Mouse (Mus musculus) midbrain, embryonic 14.5 days (tissue): ENCODE measurements around the gene Zfp369. TPM values are rescaled to one million over a fixed set of nuclear protein-coding genes. Genes with fewer than 3 reads are reported as not detected.
"Not testable (repeated sequence)": the region's sequence is repeated elsewhere in the genome, so short reads cannot be mapped to it uniquely, and the experiment has no call there.

Experiments
- ATAC-seq: fragments of 200-750 bp; cut with Nextera tagmentation; 2 replicates; pipeline ENCODE4 v1.8.0; 2017; ENCODE audit warnings: moderate number of reproducible peaks, moderate library complexity; ENCODE audit not compliant: low FRiP score, low TSS enrichment
- DNase-seq: peaks from one replicate; pipeline ENCODE4 v3.0.0-alpha.2; 2015
- H3K27ac ChIP-seq: fragments of 300-500 bp; sonication (generic); replicated peaks from 2 replicates; pipeline ENCODE4 v1.5.1; 2014; ENCODE audit warnings: mild to moderate bottlenecking, low read depth, low read length, moderate library complexity
- H3K27me3 ChIP-seq: fragments of 300-500 bp; sonication (generic); 2 replicates; pipeline ENCODE4 v1.6.1; 2014; ENCODE audit warnings: low read length, control low read depth, mixed read lengths; ENCODE audit not compliant: control insufficient read depth, insufficient read depth
- H3K36me3 ChIP-seq: fragments of 300-500 bp; sonication (generic); 2 replicates; pipeline ENCODE4 v1.6.1; 2014; ENCODE audit warnings: low read length, control low read depth; ENCODE audit not compliant: control insufficient read depth, insufficient read depth
- H3K4me1 ChIP-seq: fragments of 300-500 bp; sonication (generic); 2 replicates; pipeline ENCODE4 v1.6.1; 2014; ENCODE audit warnings: mild to moderate bottlenecking, antibody characterized with exemption, low read length, control low read depth; ENCODE audit not compliant: control insufficient read depth, insufficient read depth
- H3K4me2 ChIP-seq: fragments of 300-500 bp; sonication (generic); 2 replicates; pipeline ENCODE4 v1.6.1; 2014; ENCODE audit warnings: mild to moderate bottlenecking, low read length, moderate library complexity
- H3K4me3 ChIP-seq: fragments of 300-500 bp; sonication (generic); replicated peaks from 2 replicates; pipeline ENCODE4 v1.5.1; 2014; ENCODE audit warnings: low read depth, low read length
- H3K9ac ChIP-seq: fragments of 300-500 bp; sonication (generic); replicated peaks from 2 replicates; pipeline ENCODE4 v1.6.1; 2014; ENCODE audit warnings: mild to moderate bottlenecking, low read length, moderate library complexity
- H3K9me3 ChIP-seq: fragments of 300-500 bp; sonication (generic); 2 replicates; pipeline ENCODE4 v1.6.1; 2016; ENCODE audit warnings: low read length, control low read depth, mixed read lengths; ENCODE audit not compliant: control insufficient read depth
- WGBS: fragments of 180-500 bp; shearing (Covaris S2); extraction: QIAGEN DNeasy Blood & Tissue Kit; methylation state at CpG from one replicate; pipeline ENCODE4 v1.1.7; 2014; 5-methylcytosine and 5-hydroxymethylcytosine counted together
- polyA plus RNA-seq: library from polyadenylated mRNA; unstranded; fragments of >200 nt; fragmentation: Nextera tagmentation; extraction: Ambion mirVana; gene quantifications from 2 replicates; pipeline ENCODE4 v1.2.1, GENCODE M21; 2014

Gene Zfp369
- polyA plus RNA-seq, 1 experiment from 2014 or later: 27.3 TPM

DNA sequence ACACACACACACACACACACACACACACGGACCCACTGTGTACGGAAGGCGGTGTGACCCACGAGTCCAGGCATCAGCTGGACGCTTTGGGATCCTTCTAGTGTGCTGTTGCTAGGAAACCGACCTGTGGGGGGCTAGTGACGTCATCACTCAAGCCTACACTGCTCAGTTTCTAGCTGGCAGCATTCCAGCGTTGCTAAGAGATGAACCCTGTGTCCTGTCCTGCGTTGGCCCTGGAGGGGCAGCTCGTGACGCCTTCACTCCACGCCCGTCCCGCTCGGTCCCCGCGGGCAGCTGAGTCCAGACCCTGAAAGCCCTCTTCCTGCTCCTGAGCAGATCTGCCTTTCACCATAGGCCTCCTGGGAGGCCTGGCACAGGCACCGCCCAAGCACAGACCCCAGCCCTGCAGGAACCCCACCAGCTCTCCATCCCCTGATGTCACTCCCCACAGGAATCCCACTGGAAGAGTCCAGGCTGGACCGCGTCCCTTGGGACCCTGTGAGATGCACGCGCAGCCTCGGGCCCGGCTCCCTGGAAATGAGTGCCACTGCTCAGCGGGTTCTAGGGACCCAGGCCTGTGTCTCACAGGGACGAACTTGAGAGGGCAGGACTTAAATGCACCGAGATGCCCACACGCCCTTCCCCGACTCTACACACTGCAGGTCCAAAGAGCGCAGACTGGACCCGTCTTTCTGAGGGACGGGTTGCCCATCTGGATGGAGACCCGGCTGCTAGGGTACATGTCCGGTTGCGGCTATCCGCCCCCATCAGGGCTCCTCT, 20.2 kb upstream of the Zfp369 start:
- 20% methylated on average over 36 of the region's 36 CpGs for whole genome bisulfite sequencing
- H3K4me2 ChIP-seq: peak overlapping the region; percentile 47
- no peaks in the 10 kb centered on the region for H3K4me1 ChIP-seq
- DNase-seq (peak; percentile 85), ATAC-seq (peak; percentile 81)
- peaks cover 71% of the 10 kb centered on the region for H3K9me3 ChIP-seq
- H3K27ac ChIP-seq: no peak overlapping the region
- H3K27me3 ChIP-seq: no peaks in the 10 kb centered on the region
- H3K4me3 ChIP-seq: peak overlapping the region; percentile 28
- H3K36me3 ChIP-seq: peaks cover 7% of the 10 kb centered on the region; the same call in 1 of the 2 replicates
- H3K9ac ChIP-seq: peak overlapping the region; percentile 13; the same call in 1 of the 2 replicates

DNA sequence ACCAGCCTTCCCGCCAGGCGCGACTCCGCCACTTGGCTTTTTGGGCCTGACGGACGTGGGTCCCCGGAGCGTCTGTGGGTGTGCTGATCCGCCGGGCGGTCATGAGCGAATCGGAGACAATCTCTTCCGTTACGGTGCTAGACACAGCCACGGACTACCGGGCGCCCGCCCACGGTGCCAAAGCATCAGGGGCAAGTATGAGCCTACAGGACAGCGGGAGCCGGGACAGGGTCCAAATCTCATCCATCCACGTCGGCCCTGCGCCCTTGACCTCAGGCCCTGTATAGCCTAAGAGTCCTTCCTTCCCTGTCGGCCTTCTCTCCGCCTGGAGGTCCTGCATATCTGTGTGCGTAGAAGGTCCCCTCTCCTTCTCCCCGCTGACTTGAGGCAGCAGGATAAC, 19.4 kb upstream of the Zfp369 start, which contains the start of gene Gm10775:
Gene Gm10775, plus strand, starts transcription at position 301 of the 400 bp plus-strand sequence.
- H3K9me3 ChIP-seq: peaks cover 73% of the 10 kb centered on the region
- peak within 1 kb of the TSS; percentile 47 for H3K4me2 ChIP-seq
- 42% methylated on average over 29 of the region's 29 CpGs for WGBS
- H3K27ac ChIP-seq: no peak within 1 kb of the TSS
- H3K4me1 ChIP-seq: no peaks in the 10 kb centered on the region
- no peak for DNase-seq
- no peaks in the 10 kb centered on the region for H3K27me3 ChIP-seq
- H3K4me3 ChIP-seq: peak within 1 kb of the TSS; percentile 28
- H3K9ac ChIP-seq: peak within 1 kb of the TSS; percentile 13; the same call in 1 of the 2 replicates
- no peak; the same call in 1 of the 2 replicates for ATAC-seq
- H3K36me3 ChIP-seq: peaks cover 10% of the 10 kb centered on the region; the same call in 1 of the 2 replicates

DNA sequence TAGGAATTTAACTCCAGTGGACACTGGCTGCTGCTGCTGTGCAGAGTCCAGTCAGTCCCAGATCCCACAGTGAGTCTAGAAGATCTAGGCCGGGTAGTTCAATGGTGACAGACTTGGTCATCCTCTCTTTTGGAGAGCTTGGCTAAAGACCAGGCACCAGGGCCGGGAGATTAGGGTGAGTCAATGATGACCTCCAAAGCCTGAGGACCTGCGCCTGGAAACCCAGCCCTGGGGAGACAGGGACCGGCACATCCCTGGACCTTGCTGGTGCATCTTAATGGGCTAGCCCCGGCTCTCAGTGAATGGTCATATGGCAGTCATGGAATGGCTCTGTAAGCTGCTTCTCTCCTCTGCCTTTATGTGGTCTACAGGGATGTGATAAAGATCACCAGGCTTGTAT, 16.5 kb upstream of the Zfp369 start:
- ATAC-seq (no peak), DNase-seq (no peak)
- H3K27ac ChIP-seq: no peak overlapping the region
- H3K9ac ChIP-seq: no peak overlapping the region
- H3K36me3 ChIP-seq: peaks cover 10% of the 10 kb centered on the region; the same call in 1 of the 2 replicates
- H3K27me3 ChIP-seq: no peaks in the 10 kb centered on the region
- H3K9me3 ChIP-seq: peaks cover 84% of the 10 kb centered on the region
- H3K4me1 ChIP-seq: no peaks in the 10 kb centered on the region
- no peak overlapping the region for H3K4me3 ChIP-seq
- WGBS: 96% methylated on average over 5 of the region's 5 CpGs
- H3K4me2 ChIP-seq: no peak overlapping the region

DNA sequence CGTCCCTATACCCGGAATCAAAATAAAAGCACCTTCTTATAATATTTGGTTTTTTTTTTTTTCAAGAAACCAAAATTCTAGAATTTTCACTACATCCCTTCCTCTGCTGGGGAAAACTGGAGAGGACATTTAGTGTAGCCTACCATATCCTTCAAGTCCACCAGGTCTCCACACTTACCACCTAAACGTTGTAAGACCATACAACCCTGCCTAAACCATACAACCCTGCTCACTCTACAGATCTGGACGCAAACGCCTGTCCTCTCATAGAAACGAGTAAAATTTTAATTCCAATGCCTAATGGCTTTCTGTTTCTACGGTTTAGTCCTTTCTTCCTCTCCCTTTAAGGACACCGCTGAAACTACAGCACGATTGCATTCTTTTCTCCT, 626 bp upstream of the Zfp369 start:
- H3K27ac ChIP-seq: peak overlapping the region; percentile 79
- H3K4me2 ChIP-seq: peak overlapping the region; percentile 62
- DNase-seq (no peak), ATAC-seq (peak; percentile 38; the same call in 1 of the 2 replicates)
- H3K4me3 ChIP-seq: peak overlapping the region; percentile 57
- H3K27me3 ChIP-seq: no peaks in the 10 kb centered on the region
- 17% methylated on average over 9 of the region's 9 CpGs for WGBS
- H3K36me3 ChIP-seq: peaks cover 3% of the 10 kb centered on the region; the same call in 1 of the 2 replicates
- H3K9me3 ChIP-seq: peaks cover 35% of the 10 kb centered on the region
- no peaks in the 10 kb centered on the region for H3K4me1 ChIP-seq
- peak overlapping the region; percentile 64 for H3K9ac ChIP-seq

DNA sequence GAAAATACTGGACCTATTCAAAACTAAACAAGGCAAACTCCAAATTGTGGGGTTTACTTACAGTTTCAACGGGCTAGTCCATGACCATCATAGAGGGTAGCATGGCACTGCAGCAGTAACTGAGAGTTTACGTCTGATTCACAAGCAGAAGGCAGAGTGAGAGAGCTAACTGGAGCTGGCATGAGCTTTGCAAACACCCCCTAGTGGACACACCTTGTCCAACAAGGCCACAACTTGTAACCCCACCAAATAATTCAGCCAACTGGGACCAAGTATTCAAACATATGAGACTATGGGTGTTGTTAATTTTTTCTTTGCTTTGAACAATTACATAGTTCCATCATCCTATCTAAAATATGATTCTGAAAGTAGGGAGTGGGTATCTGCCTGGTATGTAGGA, 8.2 kb downstream of the Zfp369 start:
- peaks cover 70% of the 10 kb centered on the region for H3K36me3 ChIP-seq
- H3K9ac ChIP-seq: no peak overlapping the region
- no peak for ATAC-seq
- DNase-seq: no peak
- WGBS: 94% methylated on average over 2 of the region's 2 CpGs
- peaks cover 73% of the 10 kb centered on the region for H3K9me3 ChIP-seq
- no peak overlapping the region for H3K4me2 ChIP-seq
- no peak overlapping the region for H3K27ac ChIP-seq
- no peak overlapping the region for H3K4me3 ChIP-seq
- no peaks in the 10 kb centered on the region for H3K4me1 ChIP-seq
- H3K27me3 ChIP-seq: no peaks in the 10 kb centered on the region

DNA sequence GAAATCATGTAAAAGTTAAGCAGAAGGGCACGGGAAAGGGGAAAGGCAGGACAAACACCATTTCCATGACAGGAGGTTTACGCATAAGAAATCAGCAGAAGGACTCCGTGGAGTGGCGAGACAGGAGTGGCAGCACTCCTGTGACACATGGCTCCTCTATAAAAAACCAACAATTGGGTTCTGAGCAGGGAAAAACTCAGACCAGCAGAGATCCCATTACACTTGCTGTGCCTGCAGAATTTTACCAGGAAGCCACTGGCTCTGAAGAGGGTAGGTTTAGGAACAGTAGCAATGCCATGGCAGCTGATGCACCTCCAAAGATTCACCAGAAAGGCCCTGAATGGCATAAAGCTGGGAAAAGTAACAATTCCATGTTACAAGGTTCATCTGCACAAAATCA, 17.7 kb downstream of the Zfp369 start:
- H3K4me2 ChIP-seq: no peak overlapping the region
- H3K27ac ChIP-seq: no peak overlapping the region
- ATAC-seq (no peak), DNase-seq (no peak)
- peaks cover 68% of the 10 kb centered on the region for H3K9me3 ChIP-seq
- H3K4me1 ChIP-seq: no peaks in the 10 kb centered on the region
- no peaks in the 10 kb centered on the region for H3K27me3 ChIP-seq
- peaks cover 64% of the 10 kb centered on the region for H3K36me3 ChIP-seq
- H3K9ac ChIP-seq: no peak overlapping the region
- WGBS: 99% methylated on average over 4 of the region's 4 CpGs
- H3K4me3 ChIP-seq: no peak overlapping the region

DNA sequence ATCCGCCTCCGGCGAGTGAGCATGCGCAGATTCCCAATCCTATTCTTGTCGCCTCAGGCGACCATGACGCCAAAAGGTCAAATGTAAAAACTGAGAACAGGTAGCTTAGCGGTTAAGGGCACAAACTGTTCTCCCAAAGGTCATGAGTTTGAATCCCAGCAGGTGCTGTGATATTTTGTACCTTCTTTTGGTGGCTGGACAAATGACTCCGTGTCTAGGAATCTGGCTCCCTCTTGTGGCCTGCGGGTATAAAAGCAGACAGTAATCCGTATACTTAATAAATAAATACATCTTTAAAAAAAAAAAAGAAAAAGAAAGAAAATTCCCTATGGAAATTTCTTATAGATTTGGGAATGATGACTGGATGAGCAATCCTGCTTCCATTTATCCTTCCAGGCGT, 32.2 kb downstream of the Zfp369 start:
- H3K36me3 ChIP-seq, H3K4me1 ChIP-seq, ATAC-seq, H3K4me3 ChIP-seq, H3K27ac ChIP-seq, H3K27me3 ChIP-seq, H3K9ac ChIP-seq: not testable (repeated sequence)
- DNase-seq: peak; percentile 51
- Histone ChIP-seq H3K9me3 (peaks cover 22% of the 10 kb centered on the region), H3K4me2 (peak overlapping the region; percentile 37; the same call in 1 of the 2 replicates)
- WGBS: 33% methylated on average over 12 of the region's 12 CpGs

DNA sequence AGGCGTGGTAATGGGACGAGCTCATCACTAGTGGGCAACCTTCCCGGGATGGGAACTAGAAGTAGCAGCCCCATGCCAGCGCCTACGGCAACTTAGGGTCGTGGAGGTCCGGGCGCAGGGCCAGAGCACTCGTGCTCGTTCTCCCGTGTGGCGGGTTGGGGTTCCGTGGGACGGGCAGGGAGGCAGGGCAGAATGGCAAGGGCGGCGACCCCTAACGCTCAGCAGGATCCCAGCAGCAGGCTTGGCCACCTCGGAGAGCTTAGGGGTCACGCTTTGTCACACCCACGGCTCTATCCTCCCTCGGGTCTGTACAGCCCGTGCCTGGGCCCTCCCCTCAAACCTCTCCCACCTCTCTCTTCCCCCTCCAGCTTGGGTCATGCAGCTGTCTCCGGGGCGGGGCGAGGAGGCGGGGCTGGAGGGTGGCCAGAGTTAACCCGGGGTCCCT, 32.7 kb downstream of the Zfp369 start:
- Histone ChIP-seq H3K27ac (no peak overlapping the region), H3K36me3 (no peaks in the 10 kb centered on the region), H3K4me3 (no peak overlapping the region), H3K4me2 (peak overlapping the region; percentile 37), H3K27me3 (no peaks in the 10 kb centered on the region), H3K9ac (no peak overlapping the region), H3K4me1 (no peaks in the 10 kb centered on the region), H3K9me3 (peaks cover 18% of the 10 kb centered on the region)
- no peak for DNase-seq
- 37% methylated on average over 27 of the region's 27 CpGs for WGBS
- ATAC-seq: no peak; the same call in 1 of the 2 replicates

DNA sequence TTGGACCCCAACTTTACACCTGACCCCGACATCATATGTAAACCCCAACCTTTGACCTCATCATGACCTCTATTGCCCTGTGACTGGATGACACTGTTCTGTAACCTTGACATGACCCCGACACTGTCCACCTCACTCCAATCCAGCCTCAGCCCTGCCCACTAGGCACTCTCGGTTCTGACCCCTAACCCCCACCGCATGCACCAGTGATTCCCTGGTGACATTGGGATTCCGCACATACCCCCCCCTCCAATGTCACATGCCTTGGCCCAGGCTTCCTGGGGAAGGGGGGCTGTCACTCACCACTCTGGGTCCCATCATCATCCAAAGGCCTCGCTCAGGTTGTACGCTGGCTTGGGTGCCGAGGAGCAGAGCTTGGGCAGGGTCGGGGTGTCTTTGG, 33.2 kb downstream of the Zfp369 start:
- no peak overlapping the region for H3K9ac ChIP-seq
- no peaks in the 10 kb centered on the region for H3K4me1 ChIP-seq
- DNase-seq (no peak), ATAC-seq (no peak)
- no peak overlapping the region for H3K4me3 ChIP-seq
- H3K27me3 ChIP-seq: no peaks in the 10 kb centered on the region
- H3K36me3 ChIP-seq: no peaks in the 10 kb centered on the region
- WGBS: 93% methylated on average over 9 of the region's 9 CpGs
- H3K4me2 ChIP-seq: no peak overlapping the region
- no peak overlapping the region for H3K27ac ChIP-seq
- peaks cover 13% of the 10 kb centered on the region for H3K9me3 ChIP-seq
